Mouse (Mus musculus) kidney, adult 2 months (tissue): ENCODE measurements around the gene Bloc1s6. TPM values are rescaled to one million over a fixed set of nuclear protein-coding genes. Genes with fewer than 3 reads are reported as not detected.

ENCODE experiments used
- DNase-seq: peaks from one replicate; pipeline ENCODE4 v3.0.0; 2021
- H3K27ac ChIP-seq: fragments of 200-500 bp; 2 replicates; pipeline ENCODE4 v1.5.1; 2012; ENCODE audit warnings: low read depth, low read length, control low read depth, inconsistent platforms; ENCODE audit not compliant: insufficient read depth
- H3K27me3 ChIP-seq: fragments of 200-500 bp; replicated peaks from 2 replicates; pipeline ENCODE4 v1.6.1; 2012; ENCODE audit warnings: mild to moderate bottlenecking, moderate library complexity, low read length, inconsistent platforms; ENCODE audit not compliant: control insufficient read depth, insufficient read depth
- H3K36me3 ChIP-seq: fragments of 200-500 bp; 2 replicates; pipeline ENCODE4 v1.6.1; 2012; ENCODE audit warnings: mild to moderate bottlenecking, moderate library complexity, low read length, inconsistent platforms; ENCODE audit not compliant: control insufficient read depth, insufficient read depth
- H3K4me1 ChIP-seq: fragments of 200-500 bp; 2 replicates; pipeline ENCODE4 v1.6.1; 2011; ENCODE audit warnings: low read length; ENCODE audit not compliant: control insufficient read depth, insufficient read depth
- H3K4me3 ChIP-seq: fragments of 200-500 bp; 2 replicates; pipeline ENCODE4 v1.5.1; 2011; ENCODE audit warnings: mild to moderate bottlenecking, low read depth, low read length, control low read depth; ENCODE audit not compliant: insufficient read depth
- CTCF ChIP-seq: fragments of 200-500 bp; conservative IDR thresholded peaks from 2 replicates; pipeline ENCODE4 v1.5.1; 2011; ENCODE audit warnings: low read depth, mild to moderate bottlenecking, control low read depth, low read length, moderate library complexity, mixed read lengths; ENCODE audit not compliant: insufficient read depth, insufficient read length
- POLR2A ChIP-seq: fragments of 200-500 bp; IDR thresholded peaks from one replicate; pipeline ENCODE4 v1.6.1; 2011; ENCODE audit warnings: low read depth, low read length, control low read depth
- WGBS: fragments of 180-500 bp; shearing (Covaris S2); methylation state at CpG from one replicate; pipeline ENCODE4 v1.1.7; 2018; 5-methylcytosine and 5-hydroxymethylcytosine counted together
- polyA plus RNA-seq: library from polyadenylated mRNA; depleted of rRNA; stranded (reverse); fragments of >200 nt; gene quantifications from 2 replicates; pipeline ENCODE4 v1.2.3, GENCODE M21; 2012; rRNA removed

Bloc1s6 gene
- 28.4 and 29.2 TPM in 2 replicates for polyA plus RNA-seq

- H3K27me3 ChIP-seq, result no peaks in the 10 kb centered on the region
- H3K4me1 ChIP-seq, result peaks cover 3% of the 10 kb centered on the region; the same call in 1 of the 2 replicates
- peak within 1 kb of the TSS; percentile 60 for H3K27ac ChIP-seq
- H3K4me3 ChIP-seq, result peak within 1 kb of the TSS; percentile 93
- peak; percentile 96 for DNase-seq
- TF ChIP-seq POLR2A (peak; percentile 76), CTCF (no peak)
- 1% methylated on average over 54 of the region's 59 CpGs for WGBS
- no peaks in the 10 kb centered on the region for H3K36me3 ChIP-seq
Measured at GRCm38 (mm10) chr2:122737894-122738830, at the start of gene Bloc1s6. Gene Bloc1s6, plus strand, starts transcription at chr2:122738503.

GRCm38 (mm10) chr2:122697526-122697925 lies 40.8 kb upstream of the Bloc1s6 start:
- Histone ChIP-seq H3K4me1 (no peaks in the 10 kb centered on the region; the same call in 1 of the 2 replicates), H3K36me3 (no peaks in the 10 kb centered on the region), H3K4me3 (no peak overlapping the region), H3K27ac (no peak overlapping the region), H3K27me3 (no peaks in the 10 kb centered on the region)
- TF ChIP-seq CTCF (no peak), POLR2A (no peak)
- DNase-seq, result no peak
- WGBS, result 83% methylated on average over 2 of the region's 2 CpGs

GRCm38 (mm10) chr2:122701012-122701411 lies 37.3 kb upstream of the Bloc1s6 start:
- 71% methylated on average over 8 of the region's 8 CpGs for WGBS
- no peaks in the 10 kb centered on the region for H3K27me3 ChIP-seq
- DNase-seq, result no peak
- no peaks in the 10 kb centered on the region for H3K36me3 ChIP-seq
- no peak overlapping the region for H3K4me3 ChIP-seq
- TF ChIP-seq POLR2A, result no peak
- TF ChIP-seq CTCF, result no peak
- no peaks in the 10 kb centered on the region; the same call in 1 of the 2 replicates for H3K4me1 ChIP-seq
- no peak overlapping the region for H3K27ac ChIP-seq

- Histone ChIP-seq H3K27me3 (no peaks in the 10 kb centered on the region), H3K36me3 (no peaks in the 10 kb centered on the region), H3K4me3 (peak overlapping the region; percentile 78), H3K27ac (peak overlapping the region; percentile 2; the same call in 1 of the 2 replicates), H3K4me1 (no peaks in the 10 kb centered on the region; the same call in 1 of the 2 replicates)
- WGBS, result under 1% methylated on average over 15 of the region's 15 CpGs
- TF ChIP-seq POLR2A, result no peak
- no peak for TF ChIP-seq CTCF
- DNase-seq, result peak; percentile 49
Measured at GRCm38 (mm10) chr2:122701871-122702180, 36.5 kb upstream of the Bloc1s6 start.

GRCm38 (mm10) chr2:122702181-122703036 lies 35.9 kb upstream of the Bloc1s6 start, which contains the start of gene Slc30a4:
Gene Slc30a4, minus strand, starts transcription at chr2:122702663.
- no peak for TF ChIP-seq POLR2A
- no peak for TF ChIP-seq CTCF
- under 1% methylated on average over 111 of the region's 111 CpGs for WGBS
- peak; percentile 84 for DNase-seq
- Histone ChIP-seq H3K27me3 (no peaks in the 10 kb centered on the region), H3K27ac (peak within 1 kb of the TSS; percentile 3; the same call in 1 of the 2 replicates), H3K36me3 (no peaks in the 10 kb centered on the region), H3K4me3 (peak within 1 kb of the TSS; percentile 78), H3K4me1 (no peaks in the 10 kb centered on the region; the same call in 1 of the 2 replicates)

- WGBS, result 94% methylated on average over 2 of the region's 2 CpGs
- H3K4me1 ChIP-seq, result no peaks in the 10 kb centered on the region; the same call in 1 of the 2 replicates
- no peaks in the 10 kb centered on the region for H3K36me3 ChIP-seq
- no peak for DNase-seq
- H3K4me3 ChIP-seq, result no peak overlapping the region
- no peak overlapping the region for H3K27ac ChIP-seq
- no peaks in the 10 kb centered on the region for H3K27me3 ChIP-seq
- TF ChIP-seq POLR2A, result no peak
Measured at GRCm38 (mm10) chr2:122704572-122704971, 33.7 kb upstream of the Bloc1s6 start.

- no peak overlapping the region for H3K27ac ChIP-seq
- DNase-seq, result no peak
- no peak for TF ChIP-seq POLR2A
- no peak overlapping the region for H3K4me3 ChIP-seq
- H3K27me3 ChIP-seq, result no peaks in the 10 kb centered on the region
- H3K4me1 ChIP-seq, result no peaks in the 10 kb centered on the region
- no peaks in the 10 kb centered on the region for H3K36me3 ChIP-seq
- WGBS, result 58% methylated on average over 3 of the region's 3 CpGs
Measured at GRCm38 (mm10) chr2:122708080-122708479, 30.2 kb upstream of the Bloc1s6 start.
